Mouse (Mus musculus) MEL (cell line): ENCODE measurements around the gene Gmfb. TPM values are rescaled to one million over a fixed set of nuclear protein-coding genes. Genes with fewer than 3 reads are reported as not detected.

ENCODE experiments used
- DNase-seq: peaks from one replicate; pipeline ENCODE4 v3.0.0; 2011; ENCODE audit warnings: low read depth, low spot score
- H3K27ac ChIP-seq: 2 replicates; pipeline ENCODE4 v1.5.1; 2012; ENCODE audit warnings: low read depth, mild to moderate bottlenecking, control low read depth, low read length, moderate library complexity; ENCODE audit not compliant: control insufficient read depth
- H3K27me3 ChIP-seq, 2 experiments: fragments of 150-350 bp in 1 of 2; sonication (generic) in 1 of 2; 2 replicates each; pipeline ENCODE4 v1.6.1; 2012; ENCODE audit warnings: low read length in 2 of 2, mild to moderate bottlenecking in 2 of 2, improper control_type of control experiment in 1 of 2, moderate library complexity in 1 of 2; ENCODE audit not compliant: insufficient read depth in 2 of 2, control insufficient read depth in 1 of 2
- H3K36me3 ChIP-seq, 2 experiments: 2 replicates each; pipeline ENCODE4 v1.6.1; 2012 to 2014; ENCODE audit warnings: low read length in 2 of 2, improper control_type of control experiment in 1 of 2, inconsistent platforms in 1 of 2, mild to moderate bottlenecking in 1 of 2; ENCODE audit not compliant: insufficient read depth in 2 of 2, control insufficient read depth in 1 of 2
- H3K4me1 ChIP-seq, 2 experiments: fragments of 150-350 bp in 1 of 2; sonication (generic) in 1 of 2; 2 replicates each; pipeline ENCODE4 v1.6.1; 2012; ENCODE audit warnings: low read length in 2 of 2, improper control_type of control experiment in 1 of 2, mild to moderate bottlenecking in 1 of 2; ENCODE audit not compliant: insufficient read depth in 2 of 2, control insufficient read depth in 1 of 2
- H3K4me3 ChIP-seq, 2 experiments: fragments of 150-350 bp in 1 of 2; sonication (generic) in 1 of 2; 2 replicates each; pipeline ENCODE4 v1.5.1; 2012; ENCODE audit warnings: low read depth in 2 of 2, low read length in 2 of 2, mild to moderate bottlenecking in 2 of 2, moderate library complexity in 2 of 2, control low read depth in 1 of 2, improper control_type of control experiment in 1 of 2; ENCODE audit not compliant: control insufficient read depth in 1 of 2, insufficient read depth in 1 of 2
- H3K79me2 ChIP-seq: 2 replicates; pipeline ENCODE4 v1.6.1; 2012; ENCODE audit warnings: mild to moderate bottlenecking, low read length, moderate library complexity; ENCODE audit not compliant: control insufficient read depth, poor library complexity, insufficient read depth
- H3K9ac ChIP-seq: 2 replicates; pipeline ENCODE4 v1.6.1; 2012; ENCODE audit warnings: low read depth, mild to moderate bottlenecking, control low read depth, low read length, moderate library complexity; ENCODE audit not compliant: control insufficient read depth, poor library complexity, severe bottlenecking
- H3K9me3 ChIP-seq: fragments of 150-350 bp; sonication (generic); replicated peaks from 2 replicates; pipeline ENCODE4 v1.6.1; 2012; ENCODE audit warnings: mild to moderate bottlenecking, low read length, improper control_type of control experiment, moderate library complexity; ENCODE audit not compliant: insufficient read depth
- BHLHE40 ChIP-seq: IDR thresholded peaks from 2 replicates; pipeline ENCODE4 v1.6.1; 2012; ENCODE audit warnings: low read depth, mild to moderate bottlenecking, inconsistent platforms, low read length, improper control_type of control experiment, borderline replicate concordance
- CHD1 ChIP-seq: IDR thresholded peaks from 2 replicates; pipeline ENCODE4 v1.6.1; 2012; ENCODE audit warnings: low read depth, mild to moderate bottlenecking, inconsistent platforms, low read length, improper control_type of control experiment
- CHD2 ChIP-seq: IDR thresholded peaks from 2 replicates; pipeline ENCODE4 v1.6.1; 2011; ENCODE audit warnings: low read length, improper control_type of control experiment
- CTCF ChIP-seq, 3 experiments: IDR thresholded peaks in 2 of 3; conservative IDR thresholded peaks in 1 of 3; 2 replicates each; pipeline ENCODE4 v1.5.1; 2011 to 2012; ENCODE audit warnings: low read length in 3 of 3, low read depth in 2 of 3, mild to moderate bottlenecking in 2 of 3, improper control_type of control experiment in 1 of 3, inconsistent platforms in 1 of 3, mixed read lengths in 1 of 3, moderate library complexity in 1 of 3; ENCODE audit not compliant: control insufficient read depth in 1 of 3, insufficient read depth in 1 of 3, poor library complexity in 1 of 3, severe bottlenecking in 1 of 3
- E2F4 ChIP-seq: IDR thresholded peaks from 2 replicates; pipeline ENCODE4 v1.6.1; 2011; ENCODE audit warnings: low read depth, low read length, improper control_type of control experiment, borderline replicate concordance
- ELF1 ChIP-seq: IDR thresholded peaks from 2 replicates; pipeline ENCODE4 v1.6.1; 2014; ENCODE audit warnings: low read depth, mild to moderate bottlenecking, inconsistent platforms, low read length, improper control_type of control experiment, moderate library complexity
- EP300 ChIP-seq, 2 experiments: IDR thresholded peaks; 2 replicates each; pipeline ENCODE4 v1.6.1; 2011; ENCODE audit warnings: improper control_type of control experiment in 2 of 2, low read length in 2 of 2, low read depth in 1 of 2, mild to moderate bottlenecking in 1 of 2
- ETS1 ChIP-seq: IDR thresholded peaks from 2 replicates; pipeline ENCODE4 v1.6.1; 2012; ENCODE audit warnings: low read depth, mild to moderate bottlenecking, inconsistent platforms, low read length, improper control_type of control experiment, moderate library complexity
- GABPA ChIP-seq: IDR thresholded peaks from 2 replicates; pipeline ENCODE4 v1.6.1; 2012; ENCODE audit warnings: low read depth, mild to moderate bottlenecking, inconsistent platforms, low read length, improper control_type of control experiment, moderate library complexity
- HCFC1 ChIP-seq: IDR thresholded peaks from 2 replicates; pipeline ENCODE4 v1.6.1; 2012; ENCODE audit warnings: low read depth, mild to moderate bottlenecking, inconsistent platforms, low read length, improper control_type of control experiment, moderate library complexity
- JUND ChIP-seq: IDR thresholded peaks from 2 replicates; pipeline ENCODE4 v1.6.1; 2011; ENCODE audit warnings: low read depth, mild to moderate bottlenecking, improper control_type of control experiment, low read length
- KAT2A ChIP-seq: conservative IDR thresholded peaks from 2 replicates; pipeline ENCODE4 v1.6.1; 2012; ENCODE audit warnings: low read depth, low read length, improper control_type of control experiment, inconsistent platforms
- MAFK ChIP-seq: IDR thresholded peaks from 2 replicates; pipeline ENCODE4 v1.6.1; 2011; ENCODE audit warnings: low read depth, mild to moderate bottlenecking, low read length, improper control_type of control experiment, borderline replicate concordance
- MAX ChIP-seq: IDR thresholded peaks from 2 replicates; pipeline ENCODE4 v1.6.1; 2011; ENCODE audit warnings: low read length, improper control_type of control experiment
- MAZ ChIP-seq: IDR thresholded peaks from 2 replicates; pipeline ENCODE4 v1.6.1; 2012; ENCODE audit warnings: low read depth, mild to moderate bottlenecking, inconsistent platforms, low read length, improper control_type of control experiment
- MEF2A ChIP-seq: IDR thresholded peaks from 2 replicates; pipeline ENCODE4 v1.6.1; 2014; ENCODE audit warnings: low read depth, mild to moderate bottlenecking, inconsistent platforms, low read length, improper control_type of control experiment; ENCODE audit not compliant: poor library complexity, insufficient replicate concordance, severe bottlenecking; ENCODE audit errors: extremely low read depth
- MXI1 ChIP-seq: IDR thresholded peaks from 2 replicates; pipeline ENCODE4 v1.6.1; 2011; ENCODE audit warnings: mild to moderate bottlenecking, low read depth, low read length, improper control_type of control experiment
- MYB ChIP-seq: IDR thresholded peaks from 2 replicates; pipeline ENCODE4 v1.6.1; 2011; ENCODE audit warnings: mild to moderate bottlenecking, low read depth, low read length, improper control_type of control experiment
- MYC ChIP-seq: IDR thresholded peaks from 2 replicates; pipeline ENCODE4 v1.6.1; 2011; ENCODE audit warnings: low read depth, mild to moderate bottlenecking, low read length, improper control_type of control experiment, moderate library complexity
- NELFE ChIP-seq: IDR thresholded peaks from 2 replicates; pipeline ENCODE4 v1.6.1; 2011; ENCODE audit warnings: low read depth, low read length, improper control_type of control experiment
- NRF1 ChIP-seq: IDR thresholded peaks from 2 replicates; pipeline ENCODE4 v1.6.1; 2014; ENCODE audit warnings: low read depth, mild to moderate bottlenecking, inconsistent platforms, low read length, improper control_type of control experiment, moderate library complexity; ENCODE audit not compliant: poor library complexity, insufficient read depth, severe bottlenecking
- POLR2A ChIP-seq, 2 experiments: IDR thresholded peaks; 2 replicates each; pipeline ENCODE4 v1.6.1; 2011 to 2012; ENCODE audit warnings: low read length in 2 of 2, mild to moderate bottlenecking in 2 of 2, control low read depth in 1 of 2, improper control_type of control experiment in 1 of 2, low read depth in 1 of 2, moderate library complexity in 1 of 2; ENCODE audit not compliant: control insufficient read depth in 1 of 2, insufficient read depth in 1 of 2, poor library complexity in 1 of 2
- POLR2AphosphoS2 ChIP-seq: IDR thresholded peaks from 2 replicates; pipeline ENCODE4 v1.6.1; 2011; ENCODE audit warnings: low read length, improper control_type of control experiment
- POLR2AphosphoS5 ChIP-seq: IDR thresholded peaks from 2 replicates; pipeline ENCODE4 v1.6.1; 2012; ENCODE audit warnings: low read depth, borderline replicate concordance, mild to moderate bottlenecking, inconsistent platforms, low read length, moderate library complexity, mixed read lengths
- RAD21 ChIP-seq: IDR thresholded peaks from 2 replicates; pipeline ENCODE4 v1.6.1; 2011; ENCODE audit warnings: mild to moderate bottlenecking, low read depth, low read length, improper control_type of control experiment
- RCOR1 ChIP-seq: IDR thresholded peaks from 2 replicates; pipeline ENCODE4 v1.6.1; 2012; ENCODE audit warnings: low read depth, mild to moderate bottlenecking, inconsistent platforms, low read length, improper control_type of control experiment
- SIN3A ChIP-seq: IDR thresholded peaks from 2 replicates; pipeline ENCODE4 v1.6.1; 2012; ENCODE audit warnings: low read length, improper control_type of control experiment, inconsistent platforms
- SMC3 ChIP-seq: IDR thresholded peaks from 2 replicates; pipeline ENCODE4 v1.6.1; 2011; ENCODE audit warnings: low read depth, low read length, improper control_type of control experiment
- TAL1 ChIP-seq: IDR thresholded peaks from 2 replicates; pipeline ENCODE4 v1.6.1; 2012; ENCODE audit warnings: mild to moderate bottlenecking, inconsistent platforms, low read length, moderate library complexity, mixed read lengths
- TBP ChIP-seq: IDR thresholded peaks from 2 replicates; pipeline ENCODE4 v1.8.0; 2011; ENCODE audit warnings: low read depth, low read length, improper control_type of control experiment
- TCF12 ChIP-seq: IDR thresholded peaks from 2 replicates; pipeline ENCODE4 v1.6.1; 2014; ENCODE audit warnings: low read depth, mild to moderate bottlenecking, inconsistent platforms, low read length, improper control_type of control experiment, moderate library complexity
- UBTF ChIP-seq: IDR thresholded peaks from 2 replicates; pipeline ENCODE4 v1.6.1; 2012; ENCODE audit warnings: low read depth, mild to moderate bottlenecking, inconsistent platforms, low read length, improper control_type of control experiment, moderate library complexity, borderline replicate concordance; ENCODE audit not compliant: insufficient read depth
- USF1 ChIP-seq: IDR thresholded peaks from 2 replicates; pipeline ENCODE4 v1.6.1; 2014; ENCODE audit warnings: low read depth, mild to moderate bottlenecking, inconsistent platforms, low read length, improper control_type of control experiment, moderate library complexity
- USF2 ChIP-seq, 2 experiments: IDR thresholded peaks; 2 replicates each; pipeline ENCODE4 v1.6.1; 2011 to 2012; ENCODE audit warnings: improper control_type of control experiment in 2 of 2, low read length in 2 of 2, borderline replicate concordance in 1 of 2, inconsistent platforms in 1 of 2, low read depth in 1 of 2, mild to moderate bottlenecking in 1 of 2; ENCODE audit not compliant: insufficient read depth in 1 of 2
- ZC3H11A ChIP-seq: IDR thresholded peaks from 2 replicates; pipeline ENCODE4 v1.6.1; 2012; ENCODE audit warnings: low read depth, mild to moderate bottlenecking, inconsistent platforms, low read length, improper control_type of control experiment
- ZKSCAN1 ChIP-seq: IDR thresholded peaks from 2 replicates; pipeline ENCODE4 v1.6.1; 2012; ENCODE audit warnings: low read depth, mild to moderate bottlenecking, inconsistent platforms, low read length, improper control_type of control experiment, moderate library complexity
- ZMIZ1 ChIP-seq: IDR thresholded peaks from 2 replicates; pipeline ENCODE4 v1.6.1; 2012; ENCODE audit warnings: low read depth, mild to moderate bottlenecking, inconsistent platforms, low read length, improper control_type of control experiment, moderate library complexity
- ZNF384 ChIP-seq: IDR thresholded peaks from 2 replicates; pipeline ENCODE4 v1.6.1; 2012; ENCODE audit warnings: low read depth, mild to moderate bottlenecking, inconsistent platforms, low read length, improper control_type of control experiment
- polyA plus RNA-seq, 2 experiments: library from polyadenylated mRNA; stranded (reverse) in 1 of 2; unstranded in 1 of 2; fragments of >175 nt in 1 of 2; fragments of >200 nt in 1 of 2; gene quantifications; 2 replicates each; pipeline versions ENCODE4 v1.2.1 to v1.2.4; 2012; ENCODE audit warnings: low replicate concordance in 2 of 2, low read depth in 1 of 2; ENCODE audit not compliant: insufficient read length in 2 of 2, insufficient read depth in 1 of 2, missing spikeins in 1 of 2
- total RNA-seq: library from RNA; depleted of rRNA; stranded (reverse); fragments of 300-350 nt; gene quantifications from 2 replicates; pipeline ENCODE4 v1.2.3, GENCODE M21; 2012

Gmfb gene
- total and polyA plus RNA-seq, 3 experiments: 55.6 to 59.6 TPM; not detected in 1

DNA sequence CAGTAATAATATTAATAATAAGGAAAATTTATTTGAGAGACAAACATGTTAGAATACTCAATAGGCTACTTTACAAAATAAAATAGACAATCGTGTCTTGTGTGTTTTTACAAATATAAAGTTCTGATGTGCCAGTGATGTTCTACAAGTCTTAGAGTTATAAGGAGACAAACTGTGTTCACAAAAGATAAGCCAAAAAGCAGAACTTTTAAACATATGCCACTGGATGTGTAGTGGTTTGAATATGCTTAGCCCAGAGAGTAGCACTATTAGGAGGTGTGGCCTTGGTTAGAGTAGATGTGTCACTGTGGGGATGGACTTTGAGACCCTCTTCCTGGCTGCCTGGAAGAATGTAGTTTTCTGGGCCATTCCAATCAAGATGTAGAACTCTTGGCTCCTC lies 27.7 kb upstream of the Gmfb start:
- peaks cover 0 to 18% of the 10 kb centered on the region in 2 experiments; a peak in 2 of 4 replicates for H3K36me3 ChIP-seq
- peak overlapping the region; percentile 59; the same call in 1 of the 2 replicates for H3K27ac ChIP-seq
- H3K9ac ChIP-seq: no peak overlapping the region
- no peaks in the 10 kb centered on the region for H3K79me2 ChIP-seq
- H3K9me3 ChIP-seq: no peaks in the 10 kb centered on the region
- H3K27me3 ChIP-seq: no peaks in the 10 kb centered on the region
- peaks cover 6 to 13% of the 10 kb centered on the region in 2 experiments for H3K4me1 ChIP-seq
- peak; percentile 84 for DNase-seq
- no peak overlapping the region for H3K4me3 ChIP-seq
- peak; percentile 70 to 80 for TF ChIP-seq EP300 (IDR thresholded peaks at IDR 0.05; ENCODE audit: low read depth in 1 of 2, low read length in 2 of 2)
- no peak for TF ChIP-seq HCFC1
- no peak for TF ChIP-seq MYB
- no peak for TF ChIP-seq CTCF (IDR thresholded peaks at IDR 0.05 in 2 of 3, conservative IDR thresholded peaks at IDR 0.05 in 1 of 3; ENCODE audit: control insufficient read depth in 1 of 3, insufficient read depth in 1 of 3, low read depth in 2 of 3, low read length in 3 of 3, poor library complexity in 1 of 3, severe bottlenecking in 1 of 3)
- TF ChIP-seq UBTF: no peak
- no peak for TF ChIP-seq USF2 (IDR thresholded peaks at IDR 0.05; ENCODE audit: borderline replicate concordance in 1 of 2, insufficient read depth in 1 of 2, low read depth in 1 of 2, low read length in 2 of 2)
- no peak for TF ChIP-seq E2F4
- TF ChIP-seq USF1: no peak
- no peak for TF ChIP-seq MEF2A
- TF ChIP-seq BHLHE40: no peak
- TF ChIP-seq ZKSCAN1: no peak
- TF ChIP-seq MAX: no peak
- no peak for TF ChIP-seq RCOR1
- TF ChIP-seq TAL1: peak; percentile 73
- no peak for TF ChIP-seq SMC3
- no peak for TF ChIP-seq GABPA
- no peak for TF ChIP-seq JUND
- no peak for TF ChIP-seq ZNF384
- no peak for TF ChIP-seq SIN3A
- TF ChIP-seq TBP: no peak
- TF ChIP-seq MYC: peak; percentile 50; the same call in 1 of the 2 replicates
- TF ChIP-seq CHD2: no peak
- no peak for TF ChIP-seq MAZ
- peak; percentile 74; the same call in 1 of the 2 replicates for TF ChIP-seq TCF12
- TF ChIP-seq CHD1: no peak
- no peak for TF ChIP-seq POLR2A (IDR thresholded peaks at IDR 0.05; ENCODE audit: control insufficient read depth in 1 of 2, insufficient read depth in 1 of 2, low read depth in 1 of 2, low read length in 2 of 2, poor library complexity in 1 of 2)
- TF ChIP-seq ZMIZ1: no peak
- TF ChIP-seq ETS1: 0 out of 2 replicates have a peak, but pooled peaks have one; percentile 36
- TF ChIP-seq MXI1: no peak
- no peak for TF ChIP-seq POLR2AphosphoS5
- TF ChIP-seq NRF1: no peak
- no peak for TF ChIP-seq RAD21
- no peak for TF ChIP-seq ELF1
- no peak for TF ChIP-seq KAT2A
- no peak for TF ChIP-seq ZC3H11A
- no peak for TF ChIP-seq NELFE
- TF ChIP-seq POLR2AphosphoS2: no peak
- no peak for TF ChIP-seq MAFK
